Mouse (Mus musculus): ENCODE results near the gene Vti1a.

Gene Vti1a

DNA sequence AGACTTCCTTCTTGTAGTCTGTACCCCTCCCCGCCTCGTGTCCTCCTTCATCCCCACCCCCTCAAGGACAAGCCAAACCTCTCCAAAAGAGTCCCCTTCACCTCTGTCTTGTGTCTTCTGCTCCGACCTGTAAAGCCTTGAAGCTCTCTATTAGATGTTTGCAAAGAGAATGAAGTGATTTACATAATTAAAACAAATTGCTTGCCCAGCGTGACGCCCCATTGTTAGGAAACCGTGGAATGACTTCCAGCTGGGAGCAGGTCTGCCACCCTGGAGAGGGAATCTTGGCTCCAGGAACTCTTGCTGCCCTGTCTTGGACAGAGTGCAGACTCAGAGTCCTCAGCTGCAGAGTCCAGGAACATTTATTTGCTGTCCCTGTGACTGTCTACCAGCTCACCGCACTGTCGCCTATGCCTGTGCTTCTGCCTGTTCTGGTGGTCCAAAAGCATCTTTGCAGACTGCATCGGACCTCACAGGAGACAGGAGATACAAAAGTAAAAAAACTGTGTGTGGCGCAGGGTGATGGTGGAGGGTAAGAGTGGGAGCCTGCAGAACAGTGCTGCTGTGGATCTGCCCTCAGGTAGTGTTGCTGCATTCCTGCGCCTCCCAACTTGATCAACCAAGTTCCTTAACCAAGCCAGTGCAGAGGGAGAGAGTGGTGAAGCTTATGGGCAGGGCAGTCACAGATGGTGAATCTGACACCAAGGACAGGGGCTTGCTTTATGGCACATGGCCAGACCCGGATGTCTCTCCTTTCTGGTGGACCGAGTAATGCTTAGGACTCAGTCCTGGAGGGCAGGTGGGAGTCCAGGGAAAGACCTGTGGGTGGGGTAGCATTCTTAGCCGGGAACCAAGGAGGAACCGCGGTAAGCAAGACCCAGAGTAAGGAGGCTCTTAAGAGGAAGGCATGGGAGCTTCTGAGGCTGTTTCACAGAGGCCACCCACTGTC lies 273.1 kb downstream of the Vti1a start:
- no peak for DNase-seq (ENCODE audit: low spot score)

DNA sequence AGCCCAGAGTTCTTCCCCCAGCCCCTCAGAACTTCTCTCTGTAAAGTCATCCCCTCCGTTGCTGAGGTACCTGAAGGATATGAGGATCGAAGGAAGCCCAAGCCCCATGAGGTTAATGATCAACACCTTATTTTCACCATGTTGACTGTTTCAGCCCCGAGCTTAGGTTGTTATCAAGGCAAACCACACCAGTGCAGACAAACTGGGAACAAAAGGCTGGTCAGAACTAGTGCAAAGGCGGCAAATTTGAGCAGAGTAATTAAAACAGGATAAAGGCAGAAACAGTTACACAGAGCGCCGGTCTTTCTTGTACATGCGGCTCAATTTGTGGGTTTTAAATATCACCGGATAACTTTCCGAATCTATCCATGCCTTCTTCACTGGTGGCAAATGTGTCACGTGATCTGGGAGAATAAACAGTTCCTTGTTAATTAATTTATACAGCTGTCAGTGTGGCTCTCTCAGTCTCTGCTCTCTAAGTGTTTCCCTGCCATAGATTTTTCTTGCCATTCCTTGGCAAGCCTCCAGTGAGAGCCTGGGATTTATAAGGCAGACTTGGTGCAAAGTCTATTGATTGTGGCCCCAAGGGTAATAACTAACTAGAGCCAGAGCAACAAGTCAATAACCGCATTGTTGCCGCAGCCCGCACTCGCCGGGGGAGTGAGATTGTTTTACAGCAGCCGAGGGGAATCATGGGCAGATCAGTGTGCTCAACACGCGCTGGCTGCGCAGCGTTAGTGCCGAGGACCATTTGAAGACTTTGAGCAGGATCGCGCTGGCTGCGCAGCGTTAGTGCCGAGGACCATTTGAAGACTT lies 277.0 kb downstream of the Vti1a start:
- DNase-seq (ENCODE audit: low spot score) = no peak

DNA sequence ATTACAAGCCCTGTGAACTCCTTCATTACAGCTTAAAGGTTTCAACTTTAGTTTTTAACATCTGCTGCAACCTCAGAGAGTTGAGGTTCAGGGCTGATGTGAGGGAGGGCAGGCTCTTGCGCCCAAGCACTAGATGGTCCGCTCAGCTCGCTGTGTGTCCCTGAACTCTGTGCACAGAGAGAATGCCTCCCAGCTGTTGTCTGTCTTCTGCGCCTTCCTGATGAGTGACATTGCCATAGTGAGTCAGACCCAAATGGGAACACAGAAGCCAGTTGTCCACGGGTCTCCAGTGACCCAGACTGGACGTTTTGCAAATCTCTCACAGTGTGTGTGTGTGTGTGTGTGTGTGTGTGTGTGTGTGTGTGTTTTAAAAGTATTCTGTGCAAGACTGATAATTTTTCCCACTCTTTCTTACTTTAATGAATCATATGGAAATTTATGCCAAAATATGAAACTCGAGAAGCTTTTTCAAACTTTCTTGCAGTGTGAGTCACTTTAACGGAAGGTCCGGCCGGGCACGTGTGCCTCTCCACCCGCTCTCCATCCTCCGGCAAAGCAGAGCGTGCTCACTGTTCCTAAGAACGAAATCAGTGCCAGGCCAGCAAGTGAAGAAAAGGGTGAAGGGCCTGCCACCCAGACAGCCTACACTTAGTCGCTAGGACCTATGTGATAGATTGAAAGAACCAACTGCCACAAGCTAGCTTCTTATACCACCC lies 277.8 kb downstream of the Vti1a start:
- peak; percentile 21 for DNase-seq (ENCODE audit: low spot score)

DNA sequence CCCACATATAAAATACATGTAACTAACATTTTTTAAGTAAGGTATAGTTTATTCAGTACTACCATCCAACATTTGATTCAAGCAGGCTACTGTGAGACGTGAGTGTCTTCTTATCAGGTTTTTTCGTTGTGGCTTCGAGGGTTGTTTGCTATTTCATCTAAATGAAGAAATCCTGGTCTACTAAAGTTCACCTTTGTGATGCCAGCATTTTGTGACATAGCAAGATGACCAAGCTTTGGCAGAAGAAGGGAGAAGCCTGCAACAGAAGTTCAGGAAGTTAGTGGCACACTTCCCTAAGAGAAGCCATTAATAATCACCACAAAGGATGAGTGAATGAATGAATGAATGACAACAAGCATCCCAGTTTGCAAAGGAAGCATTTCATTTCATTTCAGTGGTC lies 278.4 kb downstream of the Vti1a start:
- DNase-seq (ENCODE audit: low spot score) = no peak

DNA sequence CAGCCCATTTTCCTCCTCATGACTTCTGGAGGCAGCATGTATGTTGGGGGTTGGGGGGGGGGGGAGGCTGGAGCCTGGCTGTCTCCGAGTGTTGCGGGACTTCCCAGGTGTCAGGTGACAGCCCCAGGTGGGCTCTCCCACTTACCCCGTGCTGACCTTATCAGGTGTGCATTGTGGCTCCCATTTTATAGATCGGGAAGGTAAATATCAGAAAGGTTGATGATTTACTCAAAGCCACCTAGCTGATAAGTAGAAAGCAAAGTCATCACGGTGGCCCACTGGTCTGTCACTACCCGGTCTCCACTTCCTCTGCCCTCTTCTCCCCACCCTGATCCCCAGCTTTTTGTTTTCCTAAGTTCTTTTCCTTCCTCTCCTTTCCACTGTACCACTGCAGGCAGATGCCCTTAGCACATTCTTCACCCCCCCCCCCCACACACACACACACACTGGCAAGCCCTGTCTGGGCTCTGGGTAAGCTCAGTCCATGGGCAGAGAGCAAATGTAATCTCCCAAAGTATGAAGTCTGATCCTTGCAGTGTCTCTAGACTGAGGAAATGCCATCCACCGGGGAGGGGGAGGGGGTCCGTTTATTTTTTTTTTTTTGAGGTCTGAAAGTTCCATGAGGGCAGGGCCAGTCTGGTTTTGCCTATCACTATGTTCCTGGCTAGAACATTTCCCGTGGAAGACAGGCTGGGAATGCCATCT lies 280.0 kb downstream of the Vti1a start:
- no peak for DNase-seq (ENCODE audit: low spot score)

DNA sequence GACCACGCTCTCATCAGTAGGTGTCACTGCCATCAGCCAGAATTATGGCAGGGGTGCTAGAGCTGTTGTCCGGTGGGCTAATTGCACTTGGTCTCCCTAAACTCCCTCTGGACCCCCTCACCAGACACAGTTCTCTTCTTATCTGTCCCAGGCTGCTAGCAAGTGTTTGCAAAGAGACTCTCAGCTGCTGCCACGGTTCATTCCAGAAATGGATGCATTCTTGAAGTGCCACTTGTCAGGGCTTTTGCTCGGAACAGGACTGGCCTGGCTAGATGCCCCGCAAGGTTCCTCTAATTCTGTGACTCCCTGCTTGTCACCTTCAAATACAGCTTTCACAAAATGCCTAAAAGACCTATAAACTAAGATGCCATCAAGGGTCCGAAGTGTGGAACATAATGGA lies 280.7 kb downstream of the Vti1a start:
- DNase-seq (ENCODE audit: low spot score) = no peak

DNA sequence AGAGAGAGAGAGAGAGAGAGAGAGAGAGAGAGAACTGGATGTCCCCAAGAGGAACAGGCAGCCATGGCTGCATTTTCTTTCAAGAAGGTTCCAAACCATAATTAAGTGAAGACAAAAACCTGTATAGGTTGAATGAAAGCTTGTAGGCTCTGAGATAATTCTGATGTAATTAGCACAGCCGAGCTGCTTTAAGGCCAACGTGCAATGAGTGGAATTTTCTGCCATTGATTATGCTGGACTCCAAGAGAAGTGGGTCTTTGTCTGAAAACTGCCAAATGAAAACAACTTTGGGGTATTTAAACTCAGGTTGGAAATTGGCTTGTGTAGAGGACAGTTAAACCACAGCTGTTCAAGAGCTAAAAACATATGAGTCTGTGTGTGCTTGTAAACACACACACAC lies 281.2 kb downstream of the Vti1a start:
- DNase-seq (ENCODE audit: low spot score) = no peak

DNA sequence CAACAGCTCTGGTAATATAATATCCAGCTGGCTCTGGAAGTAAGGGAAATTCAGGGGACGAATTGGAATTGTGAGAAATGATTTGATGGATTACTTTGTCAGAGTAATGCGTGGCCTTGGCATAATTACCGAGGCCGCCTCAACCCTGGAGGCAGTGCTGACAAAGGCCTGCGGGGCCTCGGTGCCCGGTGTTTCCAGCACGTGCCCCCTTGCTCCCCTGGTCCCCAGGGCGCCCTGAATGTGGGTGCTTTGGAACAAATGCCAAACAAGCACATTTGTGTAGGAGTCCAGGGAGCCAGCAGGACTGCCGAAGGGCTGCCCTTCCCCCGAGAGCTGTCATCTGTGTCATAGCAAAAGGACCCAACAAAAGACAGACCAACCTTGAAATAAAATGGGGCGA lies 281.9 kb downstream of the Vti1a start:
- no peak for DNase-seq (ENCODE audit: low spot score)

DNA sequence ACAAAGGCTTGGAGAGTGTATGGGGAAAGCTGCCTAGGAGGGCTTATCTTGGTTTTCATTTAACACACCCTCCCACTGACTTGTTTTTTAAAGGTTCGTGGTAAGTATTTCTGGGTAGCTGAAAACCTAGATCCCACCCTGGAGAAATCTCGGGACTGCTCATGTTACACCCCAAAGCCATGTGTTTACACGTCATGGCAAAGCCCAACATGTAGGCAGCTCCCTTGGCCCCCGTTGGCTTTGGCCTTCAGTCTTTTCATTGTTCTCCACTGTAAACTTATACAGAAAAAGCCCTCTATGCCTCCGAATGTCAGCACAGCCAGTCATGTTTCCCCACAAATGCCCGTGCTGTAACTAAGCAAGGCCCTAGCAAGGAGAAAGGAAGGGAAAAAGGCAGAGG lies 283.0 kb downstream of the Vti1a start:
- no peak for DNase-seq (ENCODE audit: low spot score)

DNA sequence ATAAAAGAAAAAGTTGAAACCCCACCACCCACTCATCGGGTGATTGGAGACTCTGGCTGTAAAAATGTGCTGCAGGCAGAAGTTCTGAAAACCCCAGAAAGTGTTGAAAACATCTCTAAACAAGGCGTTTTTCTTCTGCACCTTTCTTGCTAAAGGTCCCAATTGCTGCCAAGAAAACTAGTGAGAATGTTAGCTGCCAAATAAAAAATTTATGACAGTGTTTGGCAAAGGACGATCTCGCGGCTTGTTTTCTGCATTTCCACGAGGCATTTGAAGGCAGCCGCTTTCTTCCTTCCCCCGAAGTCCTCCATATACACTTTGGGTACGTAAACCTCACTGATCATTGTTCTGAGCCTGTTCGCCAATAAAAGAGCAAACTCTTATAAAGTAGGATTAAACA lies 291.6 kb downstream of the Vti1a start:
- no peak for DNase-seq (ENCODE audit: low spot score)

DNA sequence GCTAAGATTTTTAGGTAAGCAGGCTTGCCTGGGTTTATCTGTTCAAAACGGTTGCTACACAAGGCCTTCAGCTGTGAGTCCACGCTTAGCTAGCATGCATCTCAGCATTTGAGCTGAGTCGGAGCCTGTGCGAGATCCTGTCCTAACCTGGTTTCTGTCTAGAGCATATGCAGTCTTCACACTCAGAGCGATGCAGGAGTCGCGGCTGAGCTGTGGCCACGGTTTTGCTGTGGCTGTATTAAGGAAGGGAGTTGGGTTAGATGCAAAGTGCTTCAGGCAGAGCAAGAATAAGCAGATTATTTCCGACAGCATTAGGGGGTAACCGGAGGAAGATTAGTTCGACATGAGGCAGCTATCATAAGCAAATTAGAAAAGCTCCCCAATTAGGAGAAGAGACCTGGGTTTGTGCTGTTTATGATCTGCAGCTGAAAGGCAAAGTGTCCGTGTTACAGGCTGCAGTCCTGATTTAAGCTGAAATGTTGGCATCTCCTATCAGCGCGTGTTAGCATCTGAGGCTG lies 292.8 kb downstream of the Vti1a start:
- no peak for DNase-seq (ENCODE audit: low spot score)

DNA sequence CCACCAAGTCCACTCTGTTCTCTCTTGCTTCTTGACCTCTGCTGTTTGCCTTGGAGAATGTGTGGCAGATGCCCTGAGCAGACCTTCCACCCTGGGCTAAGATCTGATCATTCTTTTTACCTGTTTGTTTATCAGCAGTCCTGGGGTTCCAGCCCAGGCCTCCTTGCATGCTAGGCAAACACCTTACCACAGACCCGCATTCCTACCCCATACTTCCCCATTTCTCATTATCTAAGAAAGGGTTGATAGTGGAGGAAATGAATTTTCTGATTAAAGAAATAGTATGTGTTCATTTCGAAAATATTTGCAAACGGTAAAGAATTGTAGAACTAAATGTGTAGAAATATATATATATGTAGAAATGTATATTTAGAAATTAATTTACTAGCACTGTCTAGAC lies 293.7 kb downstream of the Vti1a start:
- no peak for DNase-seq (ENCODE audit: low spot score)

DNA sequence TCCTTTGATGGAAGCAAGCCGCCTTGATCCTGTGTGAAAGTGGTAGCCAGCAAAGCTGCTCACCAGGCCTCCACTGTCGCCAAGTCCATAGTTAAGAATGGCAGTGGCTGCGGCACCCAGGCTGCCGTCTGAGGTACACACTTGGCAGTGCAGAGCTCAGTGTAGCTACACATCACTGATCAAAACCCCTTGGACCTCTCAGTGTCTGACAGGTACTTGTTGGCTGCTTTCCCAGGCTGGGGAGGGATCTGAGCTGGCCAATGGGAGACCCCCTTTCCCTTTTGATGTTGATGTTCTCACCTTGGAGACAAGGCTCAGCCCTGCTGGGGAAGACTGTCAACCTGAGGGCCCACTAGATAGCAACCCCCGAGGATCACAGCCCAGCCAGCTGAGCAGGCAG lies 299.6 kb downstream of the Vti1a start:
- DNase-seq (ENCODE audit: low spot score) = no peak

DNA sequence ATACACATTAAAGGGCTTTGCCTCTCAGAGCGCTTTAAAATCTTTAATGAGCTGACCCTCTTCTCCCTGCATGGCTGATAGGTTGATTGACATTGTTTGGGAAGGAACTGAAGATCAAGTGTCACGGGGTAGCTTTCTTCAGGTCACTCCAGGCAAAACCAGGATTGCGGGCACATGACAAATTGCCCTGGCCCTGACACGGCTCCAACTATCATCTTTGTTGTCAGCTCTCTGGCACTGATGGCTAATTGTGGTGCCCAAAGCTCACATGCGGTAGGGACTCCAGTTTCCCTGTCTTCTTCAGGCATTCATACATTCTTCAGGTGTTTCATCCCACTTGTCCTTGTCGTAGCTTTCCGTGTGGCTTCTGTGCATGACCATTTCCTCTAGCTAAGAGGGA lies 300.2 kb downstream of the Vti1a start:
- DNase-seq (ENCODE audit: low spot score) = no peak

DNA sequence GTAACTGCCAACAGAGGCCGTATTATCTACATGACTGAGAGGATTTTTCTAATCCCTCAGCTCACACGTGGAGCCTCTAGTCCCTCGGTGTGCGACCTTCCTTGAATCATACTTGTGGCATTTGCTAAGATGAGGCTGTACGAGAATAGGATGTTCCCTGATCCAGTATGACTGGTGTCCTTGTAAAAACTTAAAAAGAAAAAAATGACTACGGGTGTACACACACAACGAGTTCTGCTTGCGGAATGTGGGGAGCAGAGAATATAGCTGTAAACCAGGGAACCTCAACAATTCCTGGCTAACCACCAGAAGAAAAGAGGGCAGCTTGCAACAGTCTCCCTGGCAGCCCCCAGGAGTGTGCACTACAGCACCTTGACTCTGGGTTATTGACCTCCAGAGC lies 300.8 kb downstream of the Vti1a start:
- no peak for DNase-seq (ENCODE audit: low spot score)

DNA sequence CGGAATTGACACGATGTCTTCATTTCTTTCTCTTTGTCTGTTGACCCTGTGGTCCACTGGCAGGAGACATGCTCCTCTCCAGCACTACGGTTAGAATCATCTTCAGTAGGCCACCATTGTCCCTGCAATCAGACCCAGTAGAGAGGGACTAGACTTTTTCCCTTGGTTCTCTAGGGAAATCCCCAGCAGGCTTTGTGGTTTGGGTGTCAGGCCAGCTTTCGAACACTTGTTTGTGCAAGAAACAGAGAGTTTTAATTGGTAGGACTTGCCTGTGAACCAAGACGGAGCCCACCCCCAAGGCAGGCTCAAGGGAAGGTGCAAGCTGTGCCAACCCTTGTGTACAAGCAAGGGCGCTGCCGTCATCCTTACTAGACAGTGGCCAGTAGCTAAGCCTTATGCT lies 302.5 kb downstream of the Vti1a start:
- no peak for DNase-seq (ENCODE audit: low spot score)

DNA sequence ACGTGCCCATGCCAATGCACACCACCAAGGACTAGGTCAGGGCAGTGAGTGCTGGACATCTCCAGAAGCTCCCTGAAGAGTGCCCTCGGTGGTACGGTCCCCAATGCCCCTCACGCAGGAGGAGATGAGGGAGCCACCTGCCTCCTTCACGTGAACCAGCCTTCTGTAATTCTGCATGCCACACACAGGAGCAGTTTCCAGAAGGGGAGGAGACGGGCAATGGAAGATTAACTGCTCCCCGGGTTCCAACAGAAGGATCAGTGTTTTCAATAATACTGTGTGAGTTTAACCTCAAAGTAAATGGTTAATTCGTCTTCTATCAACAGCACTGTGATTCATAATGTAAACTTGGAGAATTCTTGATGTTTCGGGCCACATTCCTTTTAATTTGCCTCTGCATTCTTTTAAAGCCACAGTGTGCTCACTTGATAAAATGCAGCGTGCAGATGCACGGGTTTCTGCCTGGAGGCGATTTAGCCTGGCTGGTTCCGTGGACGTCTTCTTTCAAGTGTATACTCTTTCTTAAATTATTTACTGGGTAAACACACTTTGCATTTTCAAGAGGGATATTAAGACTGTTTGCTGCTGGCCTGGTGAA lies 304.4 kb downstream of the Vti1a start:
- DNase-seq (ENCODE audit: low spot score) = no peak

DNA sequence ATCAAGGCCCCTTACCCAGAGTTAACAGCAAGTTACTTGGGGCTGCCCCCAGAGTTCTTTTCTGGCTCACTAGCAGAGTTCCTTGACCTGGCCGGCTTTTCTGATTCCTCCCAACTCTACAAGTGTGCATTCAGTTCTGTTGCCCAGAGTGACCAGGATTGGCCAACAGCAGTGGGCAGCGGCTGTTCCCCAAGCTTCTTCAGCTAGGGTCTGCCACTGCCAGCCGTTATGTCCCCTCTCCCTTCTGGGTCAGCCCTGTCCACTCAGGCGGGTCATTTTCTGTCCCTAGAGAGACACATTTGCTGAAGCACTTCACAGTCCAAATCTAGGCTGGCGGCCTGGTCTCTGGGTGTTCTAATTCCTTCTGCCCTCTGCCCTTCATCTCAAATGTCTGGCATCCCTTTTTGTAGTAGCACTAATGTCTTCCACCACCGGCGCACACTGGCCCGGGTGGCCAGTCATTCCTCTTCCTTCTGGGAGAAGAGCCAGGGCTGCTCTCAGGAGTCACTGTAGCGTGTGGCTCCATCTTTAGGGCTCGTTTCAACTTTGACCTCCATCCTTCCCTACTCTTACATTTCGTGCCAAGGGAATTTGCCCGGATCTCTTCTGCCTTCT lies 305.0 kb downstream of the Vti1a start:
- no peak for DNase-seq (ENCODE audit: low spot score)

DNA sequence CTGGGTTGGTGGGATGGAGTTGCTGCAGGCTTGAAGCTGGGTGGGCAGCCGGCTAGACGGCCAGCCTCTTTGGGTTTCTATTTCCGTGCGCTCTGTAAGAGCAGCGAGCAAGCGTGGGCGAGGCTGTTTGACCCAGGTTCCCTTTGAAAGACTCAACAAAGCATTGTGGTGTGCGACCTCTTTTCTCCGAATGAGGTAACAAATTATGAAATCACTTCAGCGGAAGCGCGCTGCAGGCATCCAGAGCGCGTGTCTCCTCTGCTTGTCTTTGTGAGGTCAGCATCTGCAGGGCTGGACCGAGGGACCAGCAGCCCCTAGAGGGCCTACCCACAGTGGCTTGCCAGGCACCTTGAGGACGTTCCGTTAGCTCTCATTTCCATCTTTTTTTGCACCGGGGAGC lies 306.7 kb downstream of the Vti1a start:
- no peak for DNase-seq (ENCODE audit: low spot score)

DNA sequence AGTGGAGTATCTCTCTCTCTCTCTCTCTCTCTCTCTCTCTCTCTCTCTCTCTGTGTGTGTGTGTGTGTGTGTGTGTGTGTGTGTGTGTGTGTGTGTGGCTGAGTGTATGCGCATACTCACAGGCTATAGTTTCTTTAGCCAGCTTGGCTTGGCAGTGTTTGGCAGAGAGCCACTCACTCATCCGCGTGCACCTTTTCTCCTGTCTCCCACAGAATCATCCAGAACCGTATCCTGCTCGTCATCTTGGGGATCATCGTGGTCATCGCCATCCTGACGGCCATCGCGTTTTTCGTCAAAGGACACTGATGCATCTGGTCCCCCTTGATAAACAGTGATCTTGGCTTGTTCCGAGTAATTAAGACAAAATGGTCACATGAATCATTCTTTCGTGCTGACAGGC lies 307.5 kb downstream of the Vti1a start:
- DNase-seq (ENCODE audit: low spot score) = no peak

DNA sequence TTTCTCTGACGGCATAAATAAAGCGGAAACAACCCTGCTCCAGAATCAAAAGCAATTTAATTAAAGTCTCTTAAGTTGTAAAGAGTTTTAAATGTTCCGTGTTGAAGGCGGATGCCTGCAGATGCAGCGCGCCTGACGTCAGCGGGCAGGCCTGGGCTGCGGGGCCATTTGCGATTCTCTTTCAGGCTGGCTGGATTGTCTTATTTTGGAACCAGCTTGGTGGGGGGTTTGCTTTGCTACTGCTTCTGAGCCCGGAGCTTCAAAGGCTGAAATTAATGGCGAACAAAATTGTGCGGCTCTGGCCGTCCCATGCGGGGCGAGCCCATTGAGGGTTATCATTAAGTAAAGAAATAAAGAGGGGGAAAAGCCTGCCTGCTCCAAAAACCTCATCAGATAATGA lies 310.4 kb downstream of the Vti1a start:
- no peak for DNase-seq (ENCODE audit: low spot score)

Data from ovary, adult 18-20 months (tissue).